Mouse (Mus musculus) kidney, embryonic 14.5 days (tissue): Measurements from ENCODE around the gene Rab5c. TPM values are rescaled to one million over a fixed set of nuclear protein-coding genes. Genes with fewer than 3 reads are reported as not detected.

ENCODE experiments used
- ATAC-seq: fragments of 200-750 bp; cut with Nextera tagmentation; 2 replicates; pipeline ENCODE4 v1.8.0; 2017; ENCODE audit warnings: moderate number of reproducible peaks, mild to moderate bottlenecking, moderate TSS enrichment, moderate library complexity; ENCODE audit not compliant: low FRiP score, low TSS enrichment
- H3K27ac ChIP-seq: fragments of 300-500 bp; sonication (generic); 2 replicates; pipeline ENCODE4 v1.5.1; 2014; ENCODE audit warnings: low read depth, mild to moderate bottlenecking, low read length, moderate library complexity, mixed read lengths
- H3K27me3 ChIP-seq: fragments of 300-500 bp; sonication (generic); 2 replicates; pipeline ENCODE4 v1.6.1; 2014; ENCODE audit warnings: mild to moderate bottlenecking, low read length; ENCODE audit not compliant: control insufficient read depth, insufficient read depth
- H3K36me3 ChIP-seq: fragments of 300-500 bp; sonication (generic); 2 replicates; pipeline ENCODE4 v1.6.1; 2014; ENCODE audit warnings: low read length, mixed read lengths; ENCODE audit not compliant: control insufficient read depth, insufficient read depth
- H3K4me1 ChIP-seq: fragments of 300-500 bp; sonication (generic); 2 replicates; pipeline ENCODE4 v1.6.1; 2014; ENCODE audit warnings: low read length, mixed read lengths; ENCODE audit not compliant: control insufficient read depth, insufficient read depth
- H3K4me2 ChIP-seq: fragments of 300-500 bp; sonication (generic); replicated peaks from 2 replicates; pipeline ENCODE4 v1.6.1; 2014; ENCODE audit warnings: low read depth, mild to moderate bottlenecking, low read length
- H3K4me3 ChIP-seq: fragments of 300-500 bp; sonication (generic); 2 replicates; pipeline ENCODE4 v1.5.1; 2014; ENCODE audit warnings: mild to moderate bottlenecking, low read length
- H3K9ac ChIP-seq: fragments of 300-500 bp; sonication (generic); 2 replicates; pipeline ENCODE4 v1.6.1; 2014; ENCODE audit warnings: low read depth, mild to moderate bottlenecking, low read length, moderate library complexity
- H3K9me3 ChIP-seq: fragments of 300-500 bp; sonication (generic); 2 replicates; pipeline ENCODE4 v1.6.1; 2016; ENCODE audit warnings: low read length; ENCODE audit not compliant: control insufficient read depth
- WGBS: fragments of 180-500 bp; shearing (Covaris S2); extraction: QIAGEN DNeasy Blood & Tissue Kit; methylation state at CpG from one replicate; pipeline ENCODE4 v1.1.7; 2014; 5-methylcytosine and 5-hydroxymethylcytosine counted together
- polyA plus RNA-seq: library from polyadenylated mRNA; unstranded; fragments of >200 nt; fragmentation: Nextera tagmentation; extraction: Ambion mirVana; gene quantifications from 2 replicates; pipeline ENCODE4 v1.2.1, GENCODE M21; 2014

Gene Rab5c
- polyA plus RNA-seq, 1 experiment from 2014 or later: 46.8 TPM

DNA sequence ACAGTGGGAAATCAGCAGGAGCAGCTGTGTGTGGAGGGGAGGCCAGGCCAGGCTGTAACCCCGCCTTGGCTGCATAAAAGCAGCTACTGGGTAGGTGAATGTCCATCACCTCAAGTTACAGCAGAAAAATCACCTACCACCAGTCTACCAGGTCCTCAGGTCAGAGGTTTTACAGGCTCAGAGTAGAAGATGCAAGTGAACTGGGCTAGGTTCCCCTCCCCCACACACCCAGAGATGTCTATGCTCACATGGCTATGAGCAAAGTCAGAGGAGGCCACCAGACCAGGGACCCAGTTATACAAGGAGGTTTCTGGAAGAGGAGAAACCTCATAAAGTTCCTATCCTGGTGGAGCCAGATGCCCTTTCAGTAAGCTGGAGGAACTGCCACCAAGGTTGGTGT, 67.0 kb downstream of the Rab5c start:
- Histone ChIP-seq H3K36me3 (no peaks in the 10 kb centered on the region), H3K4me1 (0 out of 2 replicates have a peak, but pooled peaks cover 6% of the 10 kb centered on the region), H3K9ac (no peak overlapping the region), H3K4me3 (no peak overlapping the region), H3K27ac (no peak overlapping the region), H3K27me3 (peaks cover 7% of the 10 kb centered on the region; the same call in 1 of the 2 replicates), H3K9me3 (no peaks in the 10 kb centered on the region), H3K4me2 (no peak overlapping the region)
- no peak for ATAC-seq
- WGBS: 81% methylated on average over 1 of the region's 1 CpGs

Other genes with a start within 250 kb of the Rab5c start
- 70.1 and 158 TPM in 2 replicates for gene Acly, start 210.2 kb downstream of the Rab5c start, polyA plus RNA-seq
- 0.58 and 0.77 TPM in 2 replicates for gene Ttc25, start 192.6 kb downstream of the Rab5c start, polyA plus RNA-seq
- gene Cnp, start 163.3 kb downstream of the Rab5c start, polyA plus RNA-seq: 17.0 and 25.0 TPM in 2 replicates
- gene Nkiras2, start 119.0 kb downstream of the Rab5c start, polyA plus RNA-seq: 63.6 and 67.6 TPM in 2 replicates
- gene Dnajc7, start 118.0 kb downstream of the Rab5c start, polyA plus RNA-seq: 86.2 and 126 TPM in 2 replicates
- gene Zfp385c, start 45.8 kb downstream of the Rab5c start, polyA plus RNA-seq: 0.40 and 0.50 TPM in 2 replicates
- 3.2 TPM in 2 replicates for gene Dhx58, start 33.9 kb downstream of the Rab5c start, polyA plus RNA-seq
- gene Kat2a, start 25.8 kb downstream of the Rab5c start, polyA plus RNA-seq: 44.3 and 74.5 TPM in 2 replicates
- 0.47 TPM in 1 of 2 replicates, not detected in the other for gene Hspb9, start 24.4 kb downstream of the Rab5c start, polyA plus RNA-seq
- gene Kcnh4, start 21.7 kb upstream of the Rab5c start, polyA plus RNA-seq: 0.07 TPM in 1 of 2 replicates, not detected in the other
- not detected in 2 replicates for gene Hcrt, start 24.7 kb upstream of the Rab5c start, polyA plus RNA-seq
- 3.6 and 4.5 TPM in 2 replicates for gene Ghdc, start 32.7 kb upstream of the Rab5c start, polyA plus RNA-seq
- gene Stat5b, start 112.5 kb upstream of the Rab5c start, polyA plus RNA-seq: 12.7 and 19.8 TPM in 2 replicates
- gene Stat5a, start 121.1 kb upstream of the Rab5c start, polyA plus RNA-seq: 2.0 and 3.0 TPM in 2 replicates
- gene Stat3, start 201.3 kb upstream of the Rab5c start, polyA plus RNA-seq: 25.3 and 40.0 TPM in 2 replicates
- gene Cavin1, start 232.7 kb upstream of the Rab5c start, polyA plus RNA-seq: 40.7 and 45.1 TPM in 2 replicates